Mouse (Mus musculus): Measurements from ENCODE around the gene Emg1.
"Not testable (repeated sequence)": the region's sequence is repeated elsewhere in the genome, so short reads cannot be mapped to it uniquely, and the experiment has no call there.

The Emg1 gene

GRCm38 (mm10) chr6:124708289-124708889 is 3.6 kb downstream of the Emg1 start:
- DNase-seq (ENCODE audit: low spot score): no peak

GRCm38 (mm10) chr6:124706061-124706627 is 5.8 kb downstream of the Emg1 start:
- no peak for DNase-seq (ENCODE audit: low spot score)

GRCm38 (mm10) chr6:124704417-124704816 is 7.6 kb downstream of the Emg1 start:
- DNase-seq (ENCODE audit: low spot score): no peak

GRCm38 (mm10) chr6:124703789-124704188 is 8.2 kb downstream of the Emg1 start:
- DNase-seq (ENCODE audit: low spot score): no peak

- peak; percentile 75 for DNase-seq (ENCODE audit: low spot score)
Measured at GRCm38 (mm10) chr6:124702784-124703103, 9.2 kb downstream of the Emg1 start.

GRCm38 (mm10) chr6:124702102-124702783 is 9.7 kb downstream of the Emg1 start:
- no peak for DNase-seq (ENCODE audit: low spot score)

- DNase-seq (ENCODE audit: low spot score): no peak
Measured at GRCm38 (mm10) chr6:124701338-124701737, 10.6 kb downstream of the Emg1 start.

- peak; percentile 67 for DNase-seq (ENCODE audit: low spot score)
Measured at GRCm38 (mm10) chr6:124699962-124700610, 11.9 kb downstream of the Emg1 start.

- no peak for DNase-seq (ENCODE audit: low spot score)
Measured at GRCm38 (mm10) chr6:124699366-124699765, 12.6 kb downstream of the Emg1 start.

GRCm38 (mm10) chr6:124698751-124699150 is 13.2 kb downstream of the Emg1 start:
- DNase-seq (ENCODE audit: low spot score): no peak

GRCm38 (mm10) chr6:124696441-124697150 is 15.4 kb downstream of the Emg1 start:
- no peak for DNase-seq (ENCODE audit: low spot score)

GRCm38 (mm10) chr6:124694166-124694955 is 17.6 kb downstream of the Emg1 start:
- peak; percentile 91 for DNase-seq (ENCODE audit: low spot score)

- no peak for DNase-seq (ENCODE audit: low spot score)
Measured at GRCm38 (mm10) chr6:124693243-124693981, 18.6 kb downstream of the Emg1 start.

- DNase-seq (ENCODE audit: low spot score): no peak
Measured at GRCm38 (mm10) chr6:124690517-124690916, 21.5 kb downstream of the Emg1 start.

GRCm38 (mm10) chr6:124689011-124689410 is 23.0 kb downstream of the Emg1 start:
- no peak for DNase-seq (ENCODE audit: low spot score)

GRCm38 (mm10) chr6:124688151-124688758 is 23.7 kb downstream of the Emg1 start:
- no peak for DNase-seq (ENCODE audit: low spot score)

- not testable (repeated sequence) for DNase-seq (ENCODE audit: low spot score)
Measured at GRCm38 (mm10) chr6:124686644-124687043, 25.3 kb downstream of the Emg1 start.

GRCm38 (mm10) chr6:124685606-124686386 is 26.2 kb downstream of the Emg1 start:
- DNase-seq (ENCODE audit: low spot score): no peak

GRCm38 (mm10) chr6:124683591-124684417 is 28.2 kb downstream of the Emg1 start:
- DNase-seq (ENCODE audit: low spot score): peak; percentile 74
